Mouse (Mus musculus): ENCODE measurements around the gene Fcrl5.

GRCm38 (mm10) chr3:87525837-87526570, 90.4 kb downstream of the Fcrl5 start:
- TF ChIP-seq CTCF (IDR thresholded peaks at IDR 0.05; ENCODE audit: low read depth): no peak
- TF ChIP-seq EP300 (optimal IDR thresholded peaks at IDR 0.05): no peak

Measured in stomach, postnatal 0 days (tissue).